Mouse (Mus musculus): ENCODE results near the gene Eef2k. TPM values are rescaled to one million over a fixed set of nuclear protein-coding genes. Genes with fewer than 3 reads are reported as not detected.

Eef2k gene
- polyA plus RNA-seq, 1 experiment, result 21.9 TPM

GRCm38 (mm10) chr7:120875540-120876388, 33.1 kb downstream of the Eef2k start:
- Histone ChIP-seq H3K79me2 (ENCODE audit: control insufficient read depth, insufficient read depth) (no peaks in the 10 kb centered on the region), H3K79me3 (ENCODE audit: low read depth) (no peaks in the 10 kb centered on the region), H3K4me3 (ENCODE audit: insufficient read depth, poor library complexity, severe bottlenecking) (no peak overlapping the region), H3K27me3 (ENCODE audit: control insufficient read depth, insufficient read depth, insufficient read length) (no peaks in the 10 kb centered on the region), H3K36me3 (ENCODE audit: control insufficient read depth, insufficient read depth) (no peaks in the 10 kb centered on the region), H3ac (ENCODE audit: control insufficient read depth, insufficient read length, low read depth) (no peak overlapping the region)
- TF ChIP-seq CEBPB (IDR thresholded peaks at IDR 0.05; ENCODE audit: low read depth), result no peak
- no peak for TF ChIP-seq MYOG (IDR thresholded peaks at IDR 0.05; ENCODE audit: control insufficient read depth, extremely low read depth, insufficient read length)
- no peak for TF ChIP-seq CTCF (IDR thresholded peaks at IDR 0.05; ENCODE audit: control insufficient read depth, insufficient read depth, insufficient read length)
- TF ChIP-seq MAX (IDR thresholded peaks at IDR 0.05), result no peak
- no peak for TF ChIP-seq USF1 (IDR thresholded peaks at IDR 0.05; ENCODE audit: low read depth)
- TF ChIP-seq MYOD1 (IDR thresholded peaks at IDR 0.05; ENCODE audit: control insufficient read depth, insufficient read length, low read depth), result no peak
- TF ChIP-seq FOSL1 (IDR thresholded peaks at IDR 0.05; ENCODE audit: insufficient read depth, low read length, poor library complexity, severe bottlenecking), result no peak

GRCm38 (mm10) chr7:120878271-120878670, 35.6 kb downstream of the Eef2k start:
- TF ChIP-seq CEBPB (IDR thresholded peaks at IDR 0.05; ENCODE audit: low read depth) (no peak), MYOG (IDR thresholded peaks at IDR 0.05; ENCODE audit: control insufficient read depth, extremely low read depth, insufficient read length) (no peak), FOSL1 (IDR thresholded peaks at IDR 0.05; ENCODE audit: insufficient read depth, low read length, poor library complexity, severe bottlenecking) (no peak)
- Histone ChIP-seq H3K4me3 (ENCODE audit: insufficient read depth, poor library complexity, severe bottlenecking) (no peak overlapping the region), H3K36me3 (ENCODE audit: control insufficient read depth, insufficient read depth) (no peaks in the 10 kb centered on the region)

GRCm38 (mm10) chr7:120879972-120880371, 37.3 kb downstream of the Eef2k start:
- Histone ChIP-seq H3K79me2 (ENCODE audit: control insufficient read depth, insufficient read depth) (no peaks in the 10 kb centered on the region), H3K27me3 (ENCODE audit: control insufficient read depth, insufficient read depth, insufficient read length) (no peaks in the 10 kb centered on the region), H3K4me3 (ENCODE audit: insufficient read depth, poor library complexity, severe bottlenecking) (no peak overlapping the region), H3K79me3 (ENCODE audit: low read depth) (no peaks in the 10 kb centered on the region), H3ac (ENCODE audit: control insufficient read depth, insufficient read length, low read depth) (no peak overlapping the region), H3K36me3 (ENCODE audit: control insufficient read depth, insufficient read depth) (peaks cover 3% of the 10 kb centered on the region)
- TF ChIP-seq CEBPB (IDR thresholded peaks at IDR 0.05; ENCODE audit: low read depth), result no peak
- no peak for TF ChIP-seq USF1 (IDR thresholded peaks at IDR 0.05; ENCODE audit: low read depth)
- TF ChIP-seq FOSL1 (IDR thresholded peaks at IDR 0.05; ENCODE audit: insufficient read depth, low read length, poor library complexity, severe bottlenecking), result no peak
- no peak for TF ChIP-seq CTCF (IDR thresholded peaks at IDR 0.05; ENCODE audit: control insufficient read depth, insufficient read depth, insufficient read length)
- TF ChIP-seq MYOD1 (IDR thresholded peaks at IDR 0.05; ENCODE audit: control insufficient read depth, insufficient read length, low read depth), result no peak

More at GRCm38 (mm10) chr7:120878271-120878670, 35.6 kb downstream of the Eef2k start:
- Histone ChIP-seq H3K79me2 (ENCODE audit: control insufficient read depth, insufficient read depth) (no peaks in the 10 kb centered on the region), H3K27me3 (ENCODE audit: control insufficient read depth, insufficient read depth, insufficient read length) (no peaks in the 10 kb centered on the region), H3K79me3 (ENCODE audit: low read depth) (no peaks in the 10 kb centered on the region), H3ac (ENCODE audit: control insufficient read depth, insufficient read length, low read depth) (no peak overlapping the region)

GRCm38 (mm10) chr7:120880770-120881169, 38.1 kb downstream of the Eef2k start:
- H3K79me2 ChIP-seq (ENCODE audit: control insufficient read depth, insufficient read depth), result no peaks in the 10 kb centered on the region
- H3K79me3 ChIP-seq (ENCODE audit: low read depth), result no peaks in the 10 kb centered on the region
- peaks cover 3% of the 10 kb centered on the region for H3K36me3 ChIP-seq (ENCODE audit: control insufficient read depth, insufficient read depth)
- no peak overlapping the region for H3K4me3 ChIP-seq (ENCODE audit: insufficient read depth, poor library complexity, severe bottlenecking)
- TF ChIP-seq MYOG (IDR thresholded peaks at IDR 0.05; ENCODE audit: control insufficient read depth, extremely low read depth, insufficient read length) (no peak), CTCF (IDR thresholded peaks at IDR 0.05; ENCODE audit: control insufficient read depth, insufficient read depth, insufficient read length) (no peak), CEBPB (IDR thresholded peaks at IDR 0.05; ENCODE audit: low read depth) (no peak), FOSL1 (IDR thresholded peaks at IDR 0.05; ENCODE audit: insufficient read depth, low read length, poor library complexity, severe bottlenecking) (no peak)
- H3ac ChIP-seq (ENCODE audit: control insufficient read depth, insufficient read length, low read depth), result no peak overlapping the region
- no peaks in the 10 kb centered on the region for H3K27me3 ChIP-seq (ENCODE audit: control insufficient read depth, insufficient read depth, insufficient read length)

GRCm38 (mm10) chr7:120881451-120881850, 38.8 kb downstream of the Eef2k start:
- Histone ChIP-seq H3K79me2 (ENCODE audit: control insufficient read depth, insufficient read depth) (no peaks in the 10 kb centered on the region), H3K79me3 (ENCODE audit: low read depth) (no peaks in the 10 kb centered on the region), H3K4me3 (ENCODE audit: insufficient read depth, poor library complexity, severe bottlenecking) (no peak overlapping the region), H3ac (ENCODE audit: control insufficient read depth, insufficient read length, low read depth) (no peak overlapping the region), H3K36me3 (ENCODE audit: control insufficient read depth, insufficient read depth) (peaks cover 3% of the 10 kb centered on the region), H3K27me3 (ENCODE audit: control insufficient read depth, insufficient read depth, insufficient read length) (no peaks in the 10 kb centered on the region)
- TF ChIP-seq MYOG (IDR thresholded peaks at IDR 0.05; ENCODE audit: control insufficient read depth, extremely low read depth, insufficient read length) (no peak), MYOD1 (IDR thresholded peaks at IDR 0.05; ENCODE audit: control insufficient read depth, insufficient read length, low read depth) (no peak), MAX (IDR thresholded peaks at IDR 0.05) (no peak), USF1 (IDR thresholded peaks at IDR 0.05; ENCODE audit: low read depth) (no peak), CTCF (IDR thresholded peaks at IDR 0.05; ENCODE audit: control insufficient read depth, insufficient read depth, insufficient read length) (no peak), FOSL1 (IDR thresholded peaks at IDR 0.05; ENCODE audit: insufficient read depth, low read length, poor library complexity, severe bottlenecking) (no peak), CEBPB (IDR thresholded peaks at IDR 0.05; ENCODE audit: low read depth) (no peak)

GRCm38 (mm10) chr7:120882674-120883073, 40.0 kb downstream of the Eef2k start:
- Histone ChIP-seq H3K27me3 (ENCODE audit: control insufficient read depth, insufficient read depth, insufficient read length) (no peaks in the 10 kb centered on the region), H3ac (ENCODE audit: control insufficient read depth, insufficient read length, low read depth) (no peak overlapping the region), H3K4me3 (ENCODE audit: insufficient read depth, poor library complexity, severe bottlenecking) (no peak overlapping the region), H3K79me2 (ENCODE audit: control insufficient read depth, insufficient read depth) (no peaks in the 10 kb centered on the region), H3K36me3 (ENCODE audit: control insufficient read depth, insufficient read depth) (peaks cover 10% of the 10 kb centered on the region), H3K79me3 (ENCODE audit: low read depth) (no peaks in the 10 kb centered on the region)
- TF ChIP-seq CEBPB (IDR thresholded peaks at IDR 0.05; ENCODE audit: low read depth), result no peak
- TF ChIP-seq MYOD1 (IDR thresholded peaks at IDR 0.05; ENCODE audit: control insufficient read depth, insufficient read length, low read depth), result peak; percentile 96
